Mouse (Mus musculus): ENCODE measurements around the gene Cmss1. TPM values are rescaled to one million over a fixed set of nuclear protein-coding genes. Genes with fewer than 3 reads are reported as not detected.

Gene Cmss1
- polyA plus RNA-seq, 1 experiment from 2014 or later, result 58.1 TPM

GRCm38 (mm10) chr16:57315026-57315425, 291.6 kb downstream of the Cmss1 start:
- H3K36me3 ChIP-seq, result no peaks in the 10 kb centered on the region
- peaks cover 13% of the 10 kb centered on the region; the same call in 1 of the 2 replicates for H3K4me1 ChIP-seq (replicated peaks)
- H3K27ac ChIP-seq, result no peak overlapping the region
- peaks cover 6% of the 10 kb centered on the region; the same call in 1 of the 2 replicates for H3K9me3 ChIP-seq
- H3K4me2 ChIP-seq, result no peak overlapping the region
- H3K9ac ChIP-seq (replicated peaks), result no peak overlapping the region
- no peak overlapping the region for H3K4me3 ChIP-seq (replicated peaks)
- no peaks in the 10 kb centered on the region for H3K27me3 ChIP-seq
- no peak for ATAC-seq (ENCODE audit: insufficient number of reproducible peaks, insufficient read depth, low FRiP score, low TSS enrichment, low read depth)
- WGBS, result 88% methylated on average over 9 of the region's 9 CpGs

GRCm38 (mm10) chr16:57314236-57314635, 292.4 kb downstream of the Cmss1 start:
- 61% methylated on average over 3 of the region's 3 CpGs for WGBS

GRCm38 (mm10) chr16:57313487-57313886, 293.2 kb downstream of the Cmss1 start:
- no peak overlapping the region for H3K4me3 ChIP-seq (replicated peaks)
- no peak overlapping the region for H3K4me2 ChIP-seq
- peaks cover 22% of the 10 kb centered on the region for H3K4me1 ChIP-seq (replicated peaks)
- no peaks in the 10 kb centered on the region for H3K9me3 ChIP-seq
- 94% methylated on average over 3 of the region's 3 CpGs for WGBS
- H3K36me3 ChIP-seq, result no peaks in the 10 kb centered on the region
- H3K9ac ChIP-seq (replicated peaks), result no peak overlapping the region
- ATAC-seq (ENCODE audit: insufficient number of reproducible peaks, insufficient read depth, low FRiP score, low TSS enrichment, low read depth), result no peak
- no peaks in the 10 kb centered on the region for H3K27me3 ChIP-seq
- no peak overlapping the region for H3K27ac ChIP-seq

More at GRCm38 (mm10) chr16:57314236-57314635, 292.4 kb downstream of the Cmss1 start:
- no peak for ATAC-seq (ENCODE audit: insufficient number of reproducible peaks, insufficient read depth, low FRiP score, low TSS enrichment, low read depth)
- Histone ChIP-seq H3K9ac (replicated peaks) (no peak overlapping the region), H3K27ac (no peak overlapping the region), H3K36me3 (no peaks in the 10 kb centered on the region), H3K9me3 (no peaks in the 10 kb centered on the region), H3K4me3 (replicated peaks) (no peak overlapping the region), H3K4me2 (no peak overlapping the region), H3K4me1 (replicated peaks) (peaks cover 17% of the 10 kb centered on the region; the same call in 1 of the 2 replicates), H3K27me3 (no peaks in the 10 kb centered on the region)

GRCm38 (mm10) chr16:57312130-57312529, 294.5 kb downstream of the Cmss1 start:
- H3K27me3 ChIP-seq, result no peaks in the 10 kb centered on the region
- 88% methylated on average over 2 of the region's 2 CpGs for WGBS
- peaks cover 17% of the 10 kb centered on the region for H3K4me1 ChIP-seq (replicated peaks)
- no peak overlapping the region for H3K9ac ChIP-seq (replicated peaks)
- H3K9me3 ChIP-seq, result no peaks in the 10 kb centered on the region
- ATAC-seq (ENCODE audit: insufficient number of reproducible peaks, insufficient read depth, low FRiP score, low TSS enrichment, low read depth), result no peak
- no peak overlapping the region for H3K27ac ChIP-seq
- H3K36me3 ChIP-seq, result no peaks in the 10 kb centered on the region
- H3K4me2 ChIP-seq, result no peak overlapping the region
- no peak overlapping the region for H3K4me3 ChIP-seq (replicated peaks)

- no peak for ATAC-seq (ENCODE audit: insufficient number of reproducible peaks, insufficient read depth, low FRiP score, low TSS enrichment, low read depth)
- no peaks in the 10 kb centered on the region for H3K36me3 ChIP-seq
- peaks cover 4% of the 10 kb centered on the region; the same call in 1 of the 2 replicates for H3K27me3 ChIP-seq
- H3K4me3 ChIP-seq (replicated peaks), result no peak overlapping the region
- no peak overlapping the region for H3K27ac ChIP-seq
- WGBS, result 74% methylated on average over 6 of the region's 6 CpGs
- H3K9me3 ChIP-seq, result no peaks in the 10 kb centered on the region
- peaks cover 43% of the 10 kb centered on the region for H3K4me1 ChIP-seq (replicated peaks)
- no peak overlapping the region for H3K9ac ChIP-seq (replicated peaks)
- H3K4me2 ChIP-seq, result no peak overlapping the region
These were observed 301.2 kb downstream of the Cmss1 start for GRCm38 (mm10) chr16:57305463-57305862.

GRCm38 (mm10) chr16:57303716-57304115, 302.9 kb downstream of the Cmss1 start:
- Histone ChIP-seq H3K36me3 (no peaks in the 10 kb centered on the region), H3K9ac (replicated peaks) (no peak overlapping the region), H3K4me1 (replicated peaks) (peaks cover 36% of the 10 kb centered on the region), H3K27ac (peak overlapping the region; percentile 62; the same call in 1 of the 2 replicates), H3K27me3 (peaks cover 10% of the 10 kb centered on the region; the same call in 1 of the 2 replicates), H3K4me2 (peak overlapping the region; percentile 52), H3K9me3 (no peaks in the 10 kb centered on the region), H3K4me3 (replicated peaks) (peak overlapping the region; percentile 26)
- peak; percentile 69; the same call in 1 of the 2 replicates for ATAC-seq (ENCODE audit: insufficient number of reproducible peaks, insufficient read depth, low FRiP score, low TSS enrichment, low read depth)
- WGBS, result 14% methylated on average over 19 of the region's 19 CpGs

GRCm38 (mm10) chr16:57302792-57303698, 303.6 kb downstream of the Cmss1 start:
- peak overlapping the region; percentile 52 for H3K4me2 ChIP-seq

GRCm38 (mm10) chr16:57301512-57302115, 305.1 kb downstream of the Cmss1 start:
- peaks cover 31% of the 10 kb centered on the region for H3K4me1 ChIP-seq (replicated peaks)
- WGBS, result 82% methylated on average over 9 of the region's 9 CpGs
- H3K9me3 ChIP-seq, result no peaks in the 10 kb centered on the region
- no peak for ATAC-seq (ENCODE audit: insufficient number of reproducible peaks, insufficient read depth, low FRiP score, low TSS enrichment, low read depth)
- H3K27me3 ChIP-seq, result peaks cover 10% of the 10 kb centered on the region; the same call in 1 of the 2 replicates
- no peak overlapping the region for H3K27ac ChIP-seq
- no peak overlapping the region for H3K9ac ChIP-seq (replicated peaks)
- no peak overlapping the region for H3K4me3 ChIP-seq (replicated peaks)
- H3K4me2 ChIP-seq, result no peak overlapping the region
- H3K36me3 ChIP-seq, result no peaks in the 10 kb centered on the region

More at GRCm38 (mm10) chr16:57302792-57303698, 303.6 kb downstream of the Cmss1 start:
- Histone ChIP-seq H3K9me3 (no peaks in the 10 kb centered on the region), H3K27ac (peak overlapping the region; percentile 41; the same call in 1 of the 2 replicates), H3K9ac (replicated peaks) (no peak overlapping the region; the same call in 1 of the 2 replicates), H3K36me3 (no peaks in the 10 kb centered on the region), H3K4me1 (replicated peaks) (peaks cover 31% of the 10 kb centered on the region), H3K4me3 (replicated peaks) (peak overlapping the region; percentile 26), H3K27me3 (peaks cover 10% of the 10 kb centered on the region; the same call in 1 of the 2 replicates)
- ATAC-seq (ENCODE audit: insufficient number of reproducible peaks, insufficient read depth, low FRiP score, low TSS enrichment, low read depth), result peak; percentile 71; the same call in 1 of the 2 replicates
- WGBS, result 34% methylated on average over 25 of the region's 25 CpGs

- Histone ChIP-seq H3K27me3 (peaks cover 5% of the 10 kb centered on the region; the same call in 1 of the 2 replicates), H3K36me3 (no peaks in the 10 kb centered on the region), H3K4me1 (replicated peaks) (no peaks in the 10 kb centered on the region), H3K4me2 (no peak overlapping the region), H3K4me3 (replicated peaks) (no peak overlapping the region), H3K27ac (no peak overlapping the region), H3K9ac (replicated peaks) (no peak overlapping the region), H3K9me3 (no peaks in the 10 kb centered on the region)
- ATAC-seq (ENCODE audit: insufficient number of reproducible peaks, insufficient read depth, low FRiP score, low TSS enrichment, low read depth), result no peak
- WGBS, result 84% methylated on average over 10 of the region's 10 CpGs
These were observed 311.3 kb downstream of the Cmss1 start for GRCm38 (mm10) chr16:57295216-57295934.

GRCm38 (mm10) chr16:57292765-57293164, 313.9 kb downstream of the Cmss1 start, which contains the start of gene Tmem30c:
Tmem30c (minus strand) TSS chr16:57292865.
- no peak within 1 kb of the TSS for H3K9ac ChIP-seq (replicated peaks)
- no peak within 1 kb of the TSS for H3K4me3 ChIP-seq (replicated peaks)
- H3K4me2 ChIP-seq, result no peak within 1 kb of the TSS
- 69% methylated on average over 2 of the region's 2 CpGs for WGBS
- no peaks in the 10 kb centered on the region for H3K36me3 ChIP-seq
- no peaks in the 10 kb centered on the region for H3K9me3 ChIP-seq
- H3K27ac ChIP-seq, result no peak within 1 kb of the TSS
- H3K27me3 ChIP-seq, result no peaks in the 10 kb centered on the region
- ATAC-seq (ENCODE audit: insufficient number of reproducible peaks, insufficient read depth, low FRiP score, low TSS enrichment, low read depth), result no peak
- H3K4me1 ChIP-seq (replicated peaks), result no peaks in the 10 kb centered on the region
